Mouse (Mus musculus): Measurements from ENCODE around the gene Frzb. TPM values are rescaled to one million over a fixed set of nuclear protein-coding genes. Genes with fewer than 3 reads are reported as not detected.
"Not testable (repeated sequence)": the region's sequence is repeated elsewhere in the genome, so short reads cannot be mapped to it uniquely, and the experiment has no call there.

Frzb gene
- total RNA-seq (2012; rRNA removed) = not detected in 2 replicates
- polyA plus RNA-seq (2012; ENCODE audit: insufficient read depth in 1 of 2, insufficient read length in 2 of 2, low read depth in 1 of 2, low replicate concordance in 2 of 2, missing spikeins in 1 of 2) = not detected

DNA sequence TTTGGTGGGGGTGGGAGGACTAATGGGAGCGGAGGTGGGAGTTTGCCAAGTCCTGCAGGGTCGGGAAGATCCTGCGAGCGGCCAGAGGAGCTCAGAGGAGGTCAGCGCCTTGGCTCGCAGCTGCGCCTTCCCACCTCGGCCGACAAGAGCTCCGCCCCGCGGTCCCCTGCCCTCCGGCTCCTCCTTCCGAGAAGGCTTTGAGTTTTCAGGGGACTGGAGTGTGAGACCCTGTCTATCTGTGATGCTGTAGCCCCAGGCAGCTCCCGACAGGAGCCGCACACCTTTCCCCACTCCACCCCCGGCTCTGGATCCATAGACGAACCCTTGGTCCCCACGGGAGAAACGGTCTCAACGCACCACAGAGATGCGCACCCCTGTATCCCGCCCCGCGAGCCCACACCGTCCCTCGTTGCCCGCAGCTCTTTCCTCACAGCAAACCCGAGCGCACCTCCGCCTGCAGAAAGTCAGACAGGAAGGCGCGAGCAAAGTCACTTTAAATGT, at the start of gene Frzb:
Frzb (minus strand) TSS at position 335 of the 501 bp plus-strand sequence.
- Histone ChIP-seq H3K4me3 (ENCODE audit: control insufficient read depth in 1 of 2, insufficient read depth in 1 of 2, low read depth in 2 of 2, low read length in 2 of 2) (no peak within 1 kb of the TSS), H3K27me3 (ENCODE audit: control insufficient read depth in 1 of 2, insufficient read depth in 2 of 2, low read length in 2 of 2) (no peaks in the 10 kb centered on the region), H3K9me3 (replicated peaks; ENCODE audit: insufficient read depth, low read length) (no peaks in the 10 kb centered on the region), H3K9ac (ENCODE audit: control insufficient read depth, low read depth, low read length, poor library complexity, severe bottlenecking) (no peak within 1 kb of the TSS), H3K79me2 (ENCODE audit: control insufficient read depth, insufficient read depth, low read length, poor library complexity) (no peaks in the 10 kb centered on the region), H3K4me1 (ENCODE audit: control insufficient read depth in 1 of 2, insufficient read depth in 2 of 2, low read length in 2 of 2) (no peaks in the 10 kb centered on the region), H3K36me3 (ENCODE audit: control insufficient read depth in 1 of 2, insufficient read depth in 2 of 2, low read length in 2 of 2) (no peaks in the 10 kb centered on the region), H3K27ac (ENCODE audit: control insufficient read depth, low read depth, low read length) (no peak within 1 kb of the TSS)
- TF ChIP-seq HCFC1 (IDR thresholded peaks at IDR 0.05; ENCODE audit: low read depth, low read length) = no peak
- TF ChIP-seq GABPA (IDR thresholded peaks at IDR 0.05; ENCODE audit: low read depth, low read length) = no peak
- no peak for TF ChIP-seq ELF1 (IDR thresholded peaks at IDR 0.05; ENCODE audit: low read depth, low read length)
- TF ChIP-seq TAL1 (IDR thresholded peaks at IDR 0.05; ENCODE audit: low read length) = no peak
- TF ChIP-seq SMC3 (IDR thresholded peaks at IDR 0.05; ENCODE audit: low read depth, low read length) = no peak
- no peak for TF ChIP-seq BHLHE40 (IDR thresholded peaks at IDR 0.05; ENCODE audit: borderline replicate concordance, low read depth, low read length)
- TF ChIP-seq ZKSCAN1 (IDR thresholded peaks at IDR 0.05; ENCODE audit: low read depth, low read length) = no peak
- no peak for TF ChIP-seq NELFE (IDR thresholded peaks at IDR 0.05; ENCODE audit: low read depth, low read length)
- TF ChIP-seq POLR2AphosphoS2 (IDR thresholded peaks at IDR 0.05; ENCODE audit: low read length) = no peak
- TF ChIP-seq JUND (IDR thresholded peaks at IDR 0.05; ENCODE audit: low read depth, low read length) = no peak
- no peak for TF ChIP-seq MAX (IDR thresholded peaks at IDR 0.05; ENCODE audit: low read length)
- TF ChIP-seq SIN3A (IDR thresholded peaks at IDR 0.05; ENCODE audit: low read length) = no peak
- no peak for TF ChIP-seq POLR2AphosphoS5 (IDR thresholded peaks at IDR 0.05; ENCODE audit: borderline replicate concordance, low read depth, low read length)
- no peak for TF ChIP-seq CHD1 (IDR thresholded peaks at IDR 0.05; ENCODE audit: low read depth, low read length)
- no peak for TF ChIP-seq USF2 (IDR thresholded peaks at IDR 0.05; ENCODE audit: borderline replicate concordance in 1 of 2, insufficient read depth in 1 of 2, low read depth in 1 of 2, low read length in 2 of 2)
- TF ChIP-seq CHD2 (IDR thresholded peaks at IDR 0.05; ENCODE audit: low read length) = no peak
- no peak for TF ChIP-seq RCOR1 (IDR thresholded peaks at IDR 0.05; ENCODE audit: low read depth, low read length)
- TF ChIP-seq TCF12 (IDR thresholded peaks at IDR 0.05; ENCODE audit: low read depth, low read length) = no peak
- no peak for TF ChIP-seq MYC (IDR thresholded peaks at IDR 0.05; ENCODE audit: low read depth, low read length)
- TF ChIP-seq USF1 (IDR thresholded peaks at IDR 0.05; ENCODE audit: low read depth, low read length) = no peak
- no peak for DNase-seq (ENCODE audit: low read depth, low spot score)

DNA sequence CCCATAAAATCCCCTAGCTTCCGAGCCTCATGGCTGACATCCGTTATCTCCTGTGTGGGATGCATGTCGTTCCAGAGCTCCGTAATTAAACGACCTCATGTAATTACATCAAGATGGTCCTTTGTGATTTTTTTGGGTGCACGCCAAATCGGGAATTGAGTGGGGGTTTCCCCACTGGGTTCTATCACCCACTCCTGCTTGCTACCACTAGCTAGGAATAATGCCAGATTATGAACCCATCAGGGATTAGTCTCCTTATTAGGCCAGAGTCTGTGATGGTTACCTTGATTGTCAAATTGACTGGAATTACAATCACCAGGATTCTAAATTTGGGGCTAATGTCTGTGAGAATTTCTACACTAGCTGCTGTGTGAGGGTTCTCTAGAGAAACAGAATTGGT, 47.9 kb upstream of the Frzb start:
- not testable (repeated sequence) for H3K9ac ChIP-seq (ENCODE audit: control insufficient read depth, low read depth, low read length, poor library complexity, severe bottlenecking); DNase-seq (ENCODE audit: low read depth, low spot score); H3K27me3 ChIP-seq (ENCODE audit: control insufficient read depth in 1 of 2, insufficient read depth in 2 of 2, low read length in 2 of 2); H3K4me3 ChIP-seq (ENCODE audit: control insufficient read depth in 1 of 2, insufficient read depth in 1 of 2, low read depth in 2 of 2, low read length in 2 of 2); H3K27ac ChIP-seq (ENCODE audit: control insufficient read depth, low read depth, low read length); H3K4me1 ChIP-seq (ENCODE audit: control insufficient read depth in 1 of 2, insufficient read depth in 2 of 2, low read length in 2 of 2); H3K9me3 ChIP-seq (replicated peaks; ENCODE audit: insufficient read depth, low read length); H3K79me2 ChIP-seq (ENCODE audit: control insufficient read depth, insufficient read depth, low read length, poor library complexity); H3K36me3 ChIP-seq (ENCODE audit: control insufficient read depth in 1 of 2, insufficient read depth in 2 of 2, low read length in 2 of 2)

All from MEL (cell line).